ENCODE assay signal across 8 mouse cellular contexts in genomic region chr5:134747947-134748618, GRCm38 (mm10). TPM values are rescaled to one million over a fixed set of nuclear protein-coding genes. Genes with fewer than 3 reads are reported as not detected.
DNase-seq lines count a peak whose midpoint lies in the region; ATAC-seq and TF ChIP-seq lines count a peak whose summit lies in the region.

No protein-coding gene starts in this region.

- no peak for TF ChIP-seq POLR2A in thymus, adult 2 months (IDR thresholded peaks at IDR 0.05; ENCODE audit: control insufficient read depth, extremely low read depth, insufficient read depth, low read length, poor library complexity)

- TF ChIP-seq CTCF in thymus, adult 2 months (IDR thresholded peaks at IDR 0.05; ENCODE audit: borderline replicate concordance, control insufficient read depth, extremely low read depth, insufficient read depth, low read length, poor library complexity) = peak; percentile 76
- no peak; the same call in 1 of the 2 replicates for TF ChIP-seq CTCF in gastrocnemius, adult 2 months (IDR thresholded peaks at IDR 0.05)
- peak; percentile 94 for TF ChIP-seq CTCF in hindbrain, postnatal 0 days (IDR thresholded peaks at IDR 0.05; ENCODE audit: low read depth)

- H3K36me3 ChIP-seq in thymus, adult 2 months (ENCODE audit: control insufficient read depth, insufficient read depth, low read length) = no peaks in the 10 kb centered on the region
- no peaks in the 10 kb centered on the region for H3K36me3 ChIP-seq in hindbrain, postnatal 0 days (ENCODE audit: insufficient read depth, low read length)

- 52% methylated on average over 6 of the region's 6 CpGs for WGBS in thymus, adult 2 months
- 52% methylated on average over 6 of the region's 6 CpGs for WGBS in hindbrain, postnatal 0 days

- no peaks in the 10 kb centered on the region for H3K4me1 ChIP-seq in thymus, adult 2 months (replicated peaks; ENCODE audit: control insufficient read depth, insufficient read depth, low read length)
- peaks cover 10% of the 10 kb centered on the region; the same call in 1 of the 2 replicates for H3K4me1 ChIP-seq in hindbrain, postnatal 0 days (ENCODE audit: insufficient read depth, low read length)

- DNase-seq in thymus, adult 2 months = peak; percentile 49
- no peak for DNase-seq in thymus, adult 18-20 months
- peak; percentile 70 to 71 for DNase-seq in cerebellum, postnatal 36 days
- DNase-seq in gastrocnemius, adult 2 months = peak; percentile 66
- peak; percentile 78 for DNase-seq in hindbrain, postnatal 0 days (ENCODE audit: low spot score)
- DNase-seq in left cerebral cortex, adult 11 months (ENCODE audit: low spot score) = peak; percentile 21
- peak; percentile 61 for DNase-seq in skeletal muscle tissue, adult 2 months (ENCODE audit: low read depth, low spot score)

- H3K9ac ChIP-seq in hindbrain, postnatal 0 days (replicated peaks; ENCODE audit: low read length) = no peak overlapping the region

- H3K27me3 ChIP-seq in thymus, adult 2 months (ENCODE audit: control insufficient read depth, insufficient read depth, low read length) = no peaks in the 10 kb centered on the region; the same call in 1 of the 2 replicates
- no peaks in the 10 kb centered on the region for H3K27me3 ChIP-seq in hindbrain, postnatal 0 days (ENCODE audit: insufficient read depth, low read length)

- H3K4me3 ChIP-seq in thymus, adult 2 months (ENCODE audit: control insufficient read depth, insufficient read depth, low read length) = no peak overlapping the region
- H3K4me3 ChIP-seq in gastrocnemius, adult 2 months = peak overlapping the region; percentile 82
- no peak overlapping the region for H3K4me3 ChIP-seq in hindbrain, postnatal 0 days (ENCODE audit: low read length)

- H3K9me3 ChIP-seq in hindbrain, postnatal 0 days (ENCODE audit: low read length) = no peaks in the 10 kb centered on the region

- peak; percentile 33 for ATAC-seq in hindbrain, postnatal 0 days
- peak; percentile 54; the same call in 1 of the 2 replicates for ATAC-seq in megakaryocyte, adult 5-6 weeks (ENCODE audit: poor library complexity, severe bottlenecking)

- H3K27ac ChIP-seq in thymus, adult 2 months (ENCODE audit: control insufficient read depth, insufficient read depth, low read length) = no peak overlapping the region
- H3K27ac ChIP-seq in gastrocnemius, adult 2 months = peak overlapping the region; percentile 87
- H3K27ac ChIP-seq in hindbrain, postnatal 0 days = peak overlapping the region; percentile 58; the same call in 1 of the 2 replicates

- intact Hi-C loops in gastrocnemius, adult 2 months (cut with DNase I) = loop anchor here (1.0 kb wide), 1 partner anchor 153 kb away; no protein-coding TSS in a partner anchor

- H3K4me2 ChIP-seq in hindbrain, postnatal 0 days (ENCODE audit: low read depth, low read length) = peak overlapping the region; percentile 83

RNA-seq across cellular contexts. Expression of gene Eln, which starts 1.0 kb away (rescaled TPM):
- polyA plus RNA-seq in thymus, adult 2 months (2012; rRNA removed) = 32.2 and 35.5 TPM in 2 replicates
- 10 to 100 TPM; 17.6 to 31.6 TPM for total RNA-seq in gastrocnemius, adult 2 months (2021)
- 31.8 and 43.3 TPM in 2 replicates for total RNA-seq in hindbrain, postnatal 0 days (2014; rRNA removed)
- polyA plus RNA-seq in hindbrain, postnatal 0 days (2015; fragmentation: Nextera tagmentation; extraction: Ambion mirVana) = 30.4 and 47.4 TPM in 2 replicates
- not detected in 2 replicates for total RNA-seq in megakaryocyte, adult 5-6 weeks (2015)
- not detected in 2 replicates for total RNA-seq in megakaryocyte, adult 5-6 weeks (2017)

RNA-seq across cellular contexts. Expression of gene Limk1, which starts 59.7 kb away (rescaled TPM):
- 31.8 TPM in 2 replicates for polyA plus RNA-seq in thymus, adult 2 months (2012; rRNA removed)
- 1 to 10 TPM; 1.5 to 2.2 TPM for total RNA-seq in gastrocnemius, adult 2 months (2021)
- 89.7 and 90.6 TPM in 2 replicates for total RNA-seq in hindbrain, postnatal 0 days (2014; rRNA removed)
- 19.7 and 20.4 TPM in 2 replicates for polyA plus RNA-seq in hindbrain, postnatal 0 days (2015; fragmentation: Nextera tagmentation; extraction: Ambion mirVana)
- 9.5 and 11.8 TPM in 2 replicates for total RNA-seq in megakaryocyte, adult 5-6 weeks (2015)
- total RNA-seq in megakaryocyte, adult 5-6 weeks (2017) = 7.5 and 8.3 TPM in 2 replicates

Comparison
In these comparisons a context has a peak if more than half of its experiments do, and no peak if none do; other contexts are left out.
1. DNase-seq: peak in thymus, adult 2 months (single experiment), cerebellum, postnatal 36 days (2 of 2), gastrocnemius, adult 2 months (single experiment), hindbrain, postnatal 0 days (single experiment), left cerebral cortex, adult 11 months (single experiment) and skeletal muscle tissue, adult 2 months (single experiment); none in thymus, adult 18-20 months (0 of 2).
2. RNA of gene Eln, which starts 1.0 kb away (total RNA-seq): 31.8 to 43.3 TPM in hindbrain, postnatal 0 days and 17.6 to 31.6 TPM in gastrocnemius, adult 2 months; not detected in megakaryocyte, adult 5-6 weeks; every median in the first group is over 10 times any median in the second.